Mouse (Mus musculus) left cerebral cortex, adult 2 months (tissue): ENCODE results near the gene Cnksr3. TPM values are rescaled to one million over a fixed set of nuclear protein-coding genes. Genes with fewer than 3 reads are reported as not detected.

Source experiments
- DNase-seq, 2 experiments: peaks; one replicate each; pipeline ENCODE4 v3.0.0; 2021 to 2022; ENCODE audit warnings: low spot score in 2 of 2, mixed read lengths in 1 of 2; ENCODE audit errors: extremely low spot score in 1 of 2
- H3K27ac ChIP-seq: fragments of 200-600 bp; 2 replicates; pipeline ENCODE4 v1.8.1; 2022
- H3K4me3 ChIP-seq: fragments of 200-600 bp; 2 replicates; pipeline ENCODE4 v1.8.1; 2022
- CTCF ChIP-seq: fragments of 200-600 bp; IDR thresholded peaks from 2 replicates; pipeline ENCODE4 v1.8.1; 2022; ENCODE audit warnings: antibody characterized with exemption, mild to moderate bottlenecking, moderate library complexity
- intact Hi-C: fragments of 180-260 bp; cut with DNase I; formaldehyde crosslinking; loops from one replicate; pipeline ENCODE4 v1.15.1; 2025
- total RNA-seq, 2 experiments: library from RNA; stranded (reverse); gene quantifications; 2 replicates each; pipeline ENCODE4 v1.2.3; 2021

Gene Cnksr3
- total RNA-seq, 2 experiments from 2014 or later: 3.9 to 5.2 TPM

- no peak overlapping the region; the same call in 1 of the 2 replicates for H3K4me3 ChIP-seq
- TF ChIP-seq CTCF: no peak
- intact Hi-C loops: loop anchor here (5.0 kb wide), 2 partner anchors 98 to 452 kb away; no protein-coding TSS in a partner anchor
- no peak overlapping the region for H3K27ac ChIP-seq
- DNase-seq: no peak
Measured at GRCm38 (mm10) chr10:7209691-7210455, 2.2 kb downstream of the Cnksr3 start.

DNA sequence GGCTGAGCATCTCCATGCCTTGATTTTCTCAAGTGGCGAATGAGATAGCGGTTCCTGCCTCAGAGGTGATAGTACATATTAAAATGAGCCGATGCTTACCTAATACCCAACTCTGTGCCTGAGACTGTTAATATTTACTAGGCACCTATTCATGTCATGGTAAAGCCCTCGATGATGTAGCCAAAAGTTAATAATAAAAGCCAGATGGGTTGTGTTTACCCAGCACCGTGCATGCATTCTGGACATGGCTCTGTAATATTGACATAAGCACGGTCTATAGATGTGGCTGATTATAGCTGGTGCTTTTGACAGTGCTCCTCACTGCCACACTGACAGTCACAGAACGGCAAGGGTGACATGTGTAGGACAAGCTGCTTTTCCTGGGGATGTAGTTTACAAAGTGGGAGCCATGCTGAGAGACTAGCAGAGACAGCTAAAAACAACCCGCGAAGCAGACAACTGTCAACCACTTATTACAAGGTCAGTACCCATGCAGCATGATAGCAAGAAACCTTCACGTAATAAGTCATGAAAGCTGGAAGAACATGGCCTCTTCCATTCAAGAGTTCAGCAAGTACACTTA, 3.1 kb downstream of the Cnksr3 start:
- TF ChIP-seq CTCF: no peak
- Histone ChIP-seq H3K4me3 (no peak overlapping the region), H3K27ac (no peak overlapping the region)
- intact Hi-C loops: no loop called here
- DNase-seq: no peak

- Histone ChIP-seq H3K27ac (no peak overlapping the region), H3K4me3 (no peak overlapping the region)
- TF ChIP-seq CTCF: no peak
- intact Hi-C loops: no loop called here
- no peak for DNase-seq
Measured at GRCm38 (mm10) chr10:7207301-7207700, 4.7 kb downstream of the Cnksr3 start.

GRCm38 (mm10) chr10:7206571-7206970, 5.5 kb downstream of the Cnksr3 start:
- DNase-seq: no peak
- TF ChIP-seq CTCF: no peak
- no peak overlapping the region for H3K4me3 ChIP-seq
- H3K27ac ChIP-seq: no peak overlapping the region
- intact Hi-C loops: no loop called here

DNA sequence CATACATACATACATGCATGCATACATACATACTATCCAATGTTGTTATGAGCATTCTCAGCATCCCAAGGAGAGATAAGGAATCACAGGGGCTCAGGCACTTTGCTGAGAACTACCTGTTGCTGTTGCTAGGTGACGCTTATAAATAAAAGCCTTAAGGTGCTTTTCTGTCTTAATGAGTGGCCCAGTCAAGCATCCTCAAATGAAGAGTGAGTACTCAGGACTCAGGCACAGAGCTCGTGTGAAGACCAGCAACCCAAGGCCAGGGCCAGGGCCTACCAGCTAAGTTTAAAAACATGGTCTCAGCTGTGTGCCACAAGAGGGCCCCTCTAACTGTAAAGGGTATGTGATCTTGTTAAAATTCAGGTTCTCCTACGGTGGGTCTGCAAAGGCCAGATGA, 6.5 kb downstream of the Cnksr3 start:
- no peak overlapping the region for H3K4me3 ChIP-seq
- intact Hi-C loops: no loop called here
- H3K27ac ChIP-seq: no peak overlapping the region
- DNase-seq: no peak
- TF ChIP-seq CTCF: no peak

- Histone ChIP-seq H3K4me3 (no peak overlapping the region), H3K27ac (no peak overlapping the region)
- intact Hi-C loops: no loop called here
- TF ChIP-seq CTCF: no peak
- DNase-seq: no peak
Measured at GRCm38 (mm10) chr10:7204953-7205352, 7.1 kb downstream of the Cnksr3 start.

DNA sequence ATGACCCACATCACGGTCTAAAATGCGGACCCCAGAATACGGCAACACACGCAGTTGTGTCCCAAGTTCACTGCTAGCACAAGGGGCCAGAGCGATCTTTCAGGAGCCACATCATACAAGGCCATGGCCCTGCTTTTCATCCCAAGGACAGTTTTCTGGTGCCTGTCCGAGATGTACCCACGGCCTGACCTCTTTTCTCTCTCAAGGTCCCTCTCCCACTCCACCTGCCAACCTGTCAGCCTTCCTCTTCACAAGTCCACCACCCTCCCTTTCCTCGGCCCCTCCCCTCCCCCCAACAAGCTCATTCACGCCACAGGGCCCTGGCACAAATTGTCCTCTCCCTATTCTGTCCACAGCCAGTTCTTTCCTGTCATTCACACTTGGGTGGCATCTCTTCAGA, 9.5 kb downstream of the Cnksr3 start:
- no peak for DNase-seq
- no peak overlapping the region for H3K4me3 ChIP-seq
- TF ChIP-seq CTCF: no peak
- intact Hi-C loops: no loop called here
- H3K27ac ChIP-seq: no peak overlapping the region

DNA sequence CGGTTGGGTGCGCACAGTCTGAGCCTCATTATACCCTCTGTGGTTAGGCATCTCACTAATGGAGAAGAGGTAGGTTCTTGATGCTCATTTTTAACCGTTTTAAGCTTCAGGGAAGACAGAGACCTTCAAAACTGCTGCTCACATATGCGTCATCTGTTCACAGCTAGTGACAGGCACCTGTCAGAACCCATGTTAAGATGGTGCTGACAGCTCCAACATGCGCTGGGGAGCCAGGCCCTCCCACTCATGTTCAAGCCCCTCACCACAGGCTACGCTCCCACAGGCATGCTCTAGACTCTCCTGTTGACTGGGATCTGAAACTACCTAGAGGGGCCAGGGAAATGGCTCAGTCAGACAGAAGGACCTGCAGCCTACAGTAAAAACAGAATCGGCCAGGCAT, 11.4 kb downstream of the Cnksr3 start:
- DNase-seq: no peak
- Histone ChIP-seq H3K4me3 (no peak overlapping the region), H3K27ac (no peak overlapping the region)
- TF ChIP-seq CTCF: no peak
- intact Hi-C loops: no loop called here

DNA sequence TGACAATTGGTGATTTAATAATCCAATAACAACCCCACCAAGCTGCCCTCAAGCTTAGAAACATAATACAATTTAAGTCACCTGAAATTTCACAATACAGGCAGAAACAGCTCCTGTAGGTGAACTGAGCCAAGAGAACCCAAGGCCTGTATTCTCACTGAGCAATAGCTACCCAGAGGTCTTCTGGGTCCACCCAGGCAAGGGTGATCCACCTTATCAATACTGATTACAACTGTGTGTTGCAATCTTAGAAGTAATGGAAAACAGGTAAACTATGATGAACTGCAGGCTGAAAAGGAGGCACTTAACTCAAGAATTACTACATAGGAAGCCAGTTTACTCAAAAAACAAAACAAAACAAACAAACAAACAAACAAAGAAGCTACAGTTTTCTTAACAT, 13.8 kb downstream of the Cnksr3 start:
- Histone ChIP-seq H3K4me3 (no peak overlapping the region), H3K27ac (no peak overlapping the region)
- intact Hi-C loops: no loop called here
- no peak for DNase-seq
- no peak for TF ChIP-seq CTCF

DNA sequence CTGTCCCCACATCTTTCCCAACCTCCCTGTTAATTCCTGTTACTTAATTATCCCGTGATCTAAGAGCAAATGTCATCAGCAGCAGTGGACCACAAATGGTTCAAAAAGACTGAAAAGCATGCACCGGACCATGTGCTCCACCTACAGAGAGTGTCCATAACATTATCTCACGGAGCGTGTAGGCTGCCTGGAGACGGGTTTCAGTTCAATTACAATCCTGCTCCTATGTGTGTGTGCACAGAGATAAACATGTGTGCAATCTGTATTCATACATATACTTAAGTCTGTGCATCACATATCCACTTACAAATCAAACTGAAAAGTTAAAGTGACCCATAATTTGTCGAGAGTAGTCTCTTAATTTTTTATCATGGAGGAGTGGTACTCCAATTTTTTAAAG, 14.3 kb downstream of the Cnksr3 start:
- intact Hi-C loops: no loop called here
- no peak overlapping the region for H3K27ac ChIP-seq
- no peak for TF ChIP-seq CTCF
- no peak overlapping the region for H3K4me3 ChIP-seq
- DNase-seq: no peak

DNA sequence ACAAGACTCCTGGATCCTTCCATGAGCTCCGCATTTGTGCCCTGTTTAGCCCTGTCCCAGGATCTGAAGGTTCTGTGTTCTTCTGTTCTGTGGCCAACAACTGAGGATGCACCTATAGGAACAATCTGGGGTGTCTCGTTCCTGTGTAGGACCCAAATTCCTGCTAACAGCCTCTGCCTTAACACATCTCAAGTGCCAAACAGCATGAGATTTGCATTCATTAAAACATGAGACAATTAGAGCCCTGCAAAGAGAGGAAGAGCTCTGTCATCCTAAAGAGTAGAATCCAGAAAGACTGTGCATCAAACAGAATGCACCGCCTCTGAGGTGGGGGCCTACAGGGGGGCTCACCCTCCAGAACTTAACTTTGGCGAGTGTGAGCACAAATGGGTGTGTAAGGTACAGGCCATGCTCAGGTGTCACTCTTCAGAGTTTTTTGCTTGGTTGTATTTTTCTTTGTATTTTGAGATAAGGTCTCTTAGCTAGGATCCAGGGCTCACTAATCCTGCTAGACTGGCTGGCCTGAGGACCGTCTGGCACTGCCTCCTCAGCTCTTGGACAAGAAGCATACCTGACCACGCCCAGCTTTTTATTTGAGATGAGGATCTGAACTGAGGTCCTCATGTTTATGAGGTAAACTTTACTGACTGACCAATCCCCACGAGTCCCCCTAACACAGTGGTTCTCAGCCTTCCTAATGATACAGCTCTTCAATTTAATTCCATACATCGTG, 15.2 kb downstream of the Cnksr3 start:
- Histone ChIP-seq H3K27ac (no peak overlapping the region), H3K4me3 (no peak overlapping the region)
- DNase-seq: no peak
- no peak for TF ChIP-seq CTCF
- intact Hi-C loops: no loop called here

- TF ChIP-seq CTCF: no peak
- no peak overlapping the region for H3K27ac ChIP-seq
- H3K4me3 ChIP-seq: no peak overlapping the region
- intact Hi-C loops: no loop called here
- no peak for DNase-seq
Measured at GRCm38 (mm10) chr10:7195927-7196326, 16.1 kb downstream of the Cnksr3 start.
